Mouse (Mus musculus) heart, embryonic 12.5 days (tissue): Measurements from ENCODE around the gene Tnrc6a. TPM values are rescaled to one million over a fixed set of nuclear protein-coding genes. Genes with fewer than 3 reads are reported as not detected.
A peak's percentile ranks its signal among the peaks of the same experiment; 100 is the strongest.

Experiments used
- ATAC-seq: fragments of 200-750 bp; cut with Nextera tagmentation; 2 replicates; pipeline ENCODE4 v1.8.0; 2017; ENCODE audit warnings: moderate TSS enrichment, moderate library complexity; ENCODE audit not compliant: insufficient number of reproducible peaks, low FRiP score
- H3K27ac ChIP-seq: fragments of 300-500 bp; sonication (generic); 2 replicates; pipeline ENCODE4 v1.5.1; 2016; ENCODE audit warnings: mild to moderate bottlenecking, moderate library complexity; ENCODE audit not compliant: poor library complexity, severe bottlenecking
- H3K27me3 ChIP-seq: fragments of 300-500 bp; sonication (generic); replicated peaks from 2 replicates; pipeline ENCODE4 v1.6.1; 2016; ENCODE audit warnings: mild to moderate bottlenecking, moderate library complexity
- H3K36me3 ChIP-seq: fragments of 300-500 bp; sonication (generic); 2 replicates; pipeline ENCODE4 v1.6.1; 2016; ENCODE audit warnings: mild to moderate bottlenecking, moderate library complexity
- H3K4me1 ChIP-seq: fragments of 300-500 bp; sonication (generic); replicated peaks from 2 replicates; pipeline ENCODE4 v1.6.1; 2016; ENCODE audit warnings: mild to moderate bottlenecking
- H3K4me2 ChIP-seq: fragments of 300-500 bp; sonication (generic); 2 replicates; pipeline ENCODE4 v1.6.1; 2016; ENCODE audit warnings: mild to moderate bottlenecking, moderate library complexity
- H3K4me3 ChIP-seq: fragments of 300-500 bp; sonication (generic); 2 replicates; pipeline ENCODE4 v1.5.1; 2016; ENCODE audit warnings: mild to moderate bottlenecking
- H3K9ac ChIP-seq: fragments of 300-500 bp; sonication (generic); 2 replicates; pipeline ENCODE4 v1.6.1; 2016; ENCODE audit warnings: mild to moderate bottlenecking, moderate library complexity
- H3K9me3 ChIP-seq: fragments of 300-500 bp; sonication (generic); replicated peaks from 2 replicates; pipeline ENCODE4 v1.6.1; 2016; ENCODE audit warnings: mild to moderate bottlenecking, moderate library complexity
- WGBS: fragments of 180-500 bp; shearing (Covaris S2); methylation state at CpG from one replicate; pipeline ENCODE4 v1.1.7; 2016; 5-methylcytosine and 5-hydroxymethylcytosine counted together
- polyA plus RNA-seq: library from polyadenylated mRNA; unstranded; fragments of >200 nt; fragmentation: Nextera tagmentation; extraction: Ambion mirVana; gene quantifications from 2 replicates; pipeline ENCODE4 v1.2.1, GENCODE M21; 2016

Tnrc6a gene
- polyA plus RNA-seq, 1 experiment from 2014 or later, result 48.9 TPM

DNA sequence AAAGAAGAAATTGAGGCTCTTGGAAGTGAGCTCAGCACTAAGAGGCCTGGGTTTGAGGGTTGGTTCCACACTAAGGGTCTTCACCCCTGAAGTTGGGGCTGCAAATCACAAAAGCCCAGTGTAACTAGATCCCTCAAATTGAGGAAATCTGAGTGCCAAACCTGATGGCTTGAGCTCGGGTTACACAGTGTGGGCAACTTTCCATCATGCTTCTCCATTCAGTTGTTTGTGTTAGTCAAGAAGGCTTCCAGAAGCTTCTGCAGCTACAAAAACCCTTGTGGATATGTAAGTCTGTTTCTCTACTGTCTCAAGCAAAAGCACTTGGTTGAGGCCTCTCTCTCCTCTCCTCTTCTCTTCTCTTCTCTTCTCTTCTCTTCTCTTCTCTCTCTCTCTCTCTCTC is 17.8 kb upstream of the Tnrc6a start:
- WGBS, result 69% methylated on average over 1 of the region's 1 CpGs
- Histone ChIP-seq H3K27me3 (no peaks in the 10 kb centered on the region), H3K4me3 (no peak overlapping the region), H3K27ac (no peak overlapping the region), H3K9me3 (no peaks in the 10 kb centered on the region), H3K9ac (no peak overlapping the region), H3K36me3 (no peaks in the 10 kb centered on the region), H3K4me1 (peaks cover 37% of the 10 kb centered on the region), H3K4me2 (no peak overlapping the region)
- ATAC-seq, result no peak

DNA sequence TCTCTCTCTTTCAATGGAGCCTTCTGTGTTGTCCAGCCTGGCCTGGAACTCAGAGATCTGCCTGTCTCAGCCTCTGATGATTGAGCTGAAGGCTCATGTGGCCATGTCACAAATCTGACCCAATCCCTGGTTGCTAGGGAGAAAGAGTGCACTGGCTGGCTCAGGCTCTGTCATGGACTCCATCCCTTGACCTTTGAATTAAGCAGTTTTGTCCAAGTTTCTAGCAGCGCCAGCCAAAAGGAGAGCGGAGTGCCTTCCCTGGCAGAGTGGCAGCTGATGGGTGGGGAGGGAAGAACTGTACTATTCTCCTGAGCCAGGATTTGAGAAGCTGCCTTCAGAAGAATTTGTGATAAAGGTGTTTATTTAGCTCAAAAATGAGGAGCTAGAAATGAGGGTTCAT is 17.4 kb upstream of the Tnrc6a start:
- no peaks in the 10 kb centered on the region for H3K27me3 ChIP-seq
- WGBS, result 96% methylated on average over 2 of the region's 2 CpGs
- H3K9ac ChIP-seq, result no peak overlapping the region
- H3K4me3 ChIP-seq, result no peak overlapping the region
- H3K4me2 ChIP-seq, result no peak overlapping the region
- no peaks in the 10 kb centered on the region for H3K36me3 ChIP-seq
- peaks cover 37% of the 10 kb centered on the region for H3K4me1 ChIP-seq
- ATAC-seq, result no peak
- H3K9me3 ChIP-seq, result no peaks in the 10 kb centered on the region
- H3K27ac ChIP-seq, result no peak overlapping the region

GRCm38 (mm10) chr7:123108058-123109055 is 15.3 kb upstream of the Tnrc6a start:
- Histone ChIP-seq H3K4me2 (no peak overlapping the region), H3K27me3 (no peaks in the 10 kb centered on the region), H3K9ac (no peak overlapping the region), H3K27ac (peak overlapping the region; percentile 83), H3K36me3 (no peaks in the 10 kb centered on the region), H3K4me1 (peaks cover 34% of the 10 kb centered on the region), H3K9me3 (no peaks in the 10 kb centered on the region), H3K4me3 (no peak overlapping the region)
- ATAC-seq, result peak; percentile 56; the same call in 1 of the 2 replicates
- WGBS, result 44% methylated on average over 13 of the region's 13 CpGs

GRCm38 (mm10) chr7:123109361-123110000 is 14.2 kb upstream of the Tnrc6a start:
- no peak overlapping the region for H3K4me3 ChIP-seq
- no peaks in the 10 kb centered on the region for H3K27me3 ChIP-seq
- ATAC-seq, result no peak
- no peaks in the 10 kb centered on the region for H3K9me3 ChIP-seq
- peaks cover 34% of the 10 kb centered on the region for H3K4me1 ChIP-seq
- no peaks in the 10 kb centered on the region for H3K36me3 ChIP-seq
- no peak overlapping the region for H3K9ac ChIP-seq
- 82% methylated on average over 7 of the region's 7 CpGs for WGBS
- peak overlapping the region; percentile 83 for H3K27ac ChIP-seq
- H3K4me2 ChIP-seq, result no peak overlapping the region

DNA sequence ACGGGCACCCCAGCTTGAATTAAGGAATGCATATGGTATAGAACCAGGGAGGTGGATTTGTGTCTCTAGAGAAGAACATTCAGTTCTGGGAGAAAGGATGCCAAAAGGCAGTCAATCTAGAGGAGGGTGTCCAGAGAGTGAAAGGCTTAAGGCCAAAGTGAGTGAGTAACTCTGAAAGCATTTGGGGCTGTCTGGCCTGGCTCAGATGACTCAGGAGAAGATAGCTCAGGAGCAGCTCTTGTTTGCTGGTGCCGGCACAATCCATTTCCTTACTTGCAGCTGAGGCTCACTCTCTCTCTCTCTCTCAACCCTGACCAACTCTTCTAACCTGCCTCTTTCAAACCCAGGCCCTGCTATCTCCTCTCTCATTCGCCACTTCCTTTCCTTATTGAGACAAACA is 13.6 kb upstream of the Tnrc6a start:
- 0 out of 2 replicates have a peak overlapping the region, but pooled peaks have one; percentile 28 for H3K9ac ChIP-seq
- H3K4me2 ChIP-seq, result peak overlapping the region; percentile 52
- H3K27me3 ChIP-seq, result no peaks in the 10 kb centered on the region
- peak; percentile 61 for ATAC-seq
- no peak overlapping the region for H3K4me3 ChIP-seq
- H3K36me3 ChIP-seq, result no peaks in the 10 kb centered on the region
- H3K4me1 ChIP-seq, result peaks cover 34% of the 10 kb centered on the region
- no peaks in the 10 kb centered on the region for H3K9me3 ChIP-seq
- WGBS, result 32% methylated on average over 3 of the region's 3 CpGs
- H3K27ac ChIP-seq, result peak overlapping the region; percentile 83

DNA sequence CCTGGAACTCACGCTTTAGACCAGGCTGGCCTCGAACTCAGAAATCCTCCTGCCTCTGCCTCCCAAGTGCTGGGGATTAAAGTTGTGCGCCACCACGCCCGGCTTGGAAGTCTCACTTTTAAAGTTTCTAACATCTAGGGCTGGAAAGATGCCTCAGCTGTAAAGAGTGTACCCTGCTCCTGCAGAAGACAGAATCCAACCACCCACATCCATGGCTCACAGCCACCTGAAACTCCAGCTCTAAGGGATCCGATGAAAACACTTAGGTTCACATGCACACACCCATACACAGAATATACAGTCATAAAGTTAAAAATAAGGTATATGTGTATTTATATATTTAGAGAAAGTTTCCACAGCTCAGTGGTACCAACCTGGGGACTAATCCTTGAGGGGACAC is 10.1 kb upstream of the Tnrc6a start:
- no peak for ATAC-seq
- Histone ChIP-seq H3K4me1 (peaks cover 26% of the 10 kb centered on the region), H3K9me3 (no peaks in the 10 kb centered on the region), H3K27ac (no peak overlapping the region), H3K9ac (no peak overlapping the region), H3K4me2 (no peak overlapping the region), H3K27me3 (no peaks in the 10 kb centered on the region), H3K36me3 (no peaks in the 10 kb centered on the region), H3K4me3 (no peak overlapping the region)
- WGBS, result 95% methylated on average over 6 of the region's 6 CpGs

DNA sequence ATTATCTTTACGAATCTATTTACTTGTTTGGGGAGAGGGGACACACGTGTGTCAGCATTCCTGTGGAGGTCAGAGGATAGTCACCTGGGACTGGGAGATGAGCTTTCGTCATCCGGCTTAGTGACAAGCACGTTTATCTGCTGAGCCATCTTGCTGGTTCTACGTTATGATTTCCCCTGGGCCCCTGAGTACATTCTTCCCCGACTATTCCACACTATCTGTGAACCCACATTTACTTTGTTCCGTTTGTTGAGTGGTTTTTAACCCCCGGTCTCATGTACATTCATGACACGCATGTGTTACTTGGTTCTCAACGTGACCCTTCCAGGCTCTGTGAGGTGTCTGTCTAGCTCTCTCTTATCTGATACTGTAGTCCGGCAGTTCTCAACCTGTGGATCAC is 6.9 kb upstream of the Tnrc6a start:
- Histone ChIP-seq H3K9ac (no peak overlapping the region), H3K4me1 (no peaks in the 10 kb centered on the region), H3K36me3 (no peaks in the 10 kb centered on the region), H3K9me3 (no peaks in the 10 kb centered on the region), H3K27me3 (no peaks in the 10 kb centered on the region), H3K4me3 (no peak overlapping the region), H3K4me2 (no peak overlapping the region), H3K27ac (no peak overlapping the region)
- no peak for ATAC-seq
- 69% methylated on average over 12 of the region's 12 CpGs for WGBS

- no peak for ATAC-seq
- H3K4me1 ChIP-seq, result no peaks in the 10 kb centered on the region
- WGBS, result 75% methylated on average over 4 of the region's 4 CpGs
Observed at GRCm38 (mm10) chr7:123117209-123117608, 6.5 kb upstream of the Tnrc6a start.

DNA sequence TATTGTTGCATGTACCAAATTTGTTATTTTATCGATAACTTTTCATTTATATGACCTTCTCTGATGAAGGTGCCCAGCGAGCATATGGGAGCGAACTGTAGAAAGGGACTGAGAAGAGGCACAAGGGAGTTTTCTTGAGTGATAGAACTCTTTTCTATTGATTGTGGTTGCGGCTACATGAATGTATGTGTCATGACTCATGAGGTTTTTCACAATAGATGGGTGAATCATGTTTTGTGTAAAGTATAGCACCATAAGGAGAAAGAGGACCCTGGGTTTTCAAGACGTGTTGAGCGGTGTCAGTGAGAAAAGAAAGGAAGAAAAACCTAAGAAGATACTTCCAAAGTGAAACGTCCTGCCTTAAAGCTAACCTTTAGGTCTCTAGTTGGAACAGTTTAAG is 3.2 kb upstream of the Tnrc6a start:
- no peaks in the 10 kb centered on the region for H3K27me3 ChIP-seq
- H3K36me3 ChIP-seq, result no peaks in the 10 kb centered on the region
- H3K4me1 ChIP-seq, result peaks cover 5% of the 10 kb centered on the region; the same call in 1 of the 2 replicates
- H3K4me3 ChIP-seq, result no peak overlapping the region
- WGBS, result 76% methylated on average over 7 of the region's 7 CpGs
- ATAC-seq, result no peak
- no peak overlapping the region for H3K4me2 ChIP-seq
- no peak overlapping the region for H3K9ac ChIP-seq
- no peaks in the 10 kb centered on the region for H3K9me3 ChIP-seq
- H3K27ac ChIP-seq, result no peak overlapping the region

More at GRCm38 (mm10) chr7:123117209-123117608, 6.5 kb upstream of the Tnrc6a start:
- H3K4me3 ChIP-seq, result no peak overlapping the region
- no peaks in the 10 kb centered on the region for H3K27me3 ChIP-seq
- no peak overlapping the region for H3K9ac ChIP-seq
- no peaks in the 10 kb centered on the region for H3K9me3 ChIP-seq
- no peak overlapping the region for H3K4me2 ChIP-seq
- H3K27ac ChIP-seq, result no peak overlapping the region
- H3K36me3 ChIP-seq, result no peaks in the 10 kb centered on the region

- peak; percentile 79 for ATAC-seq
- Histone ChIP-seq H3K27me3 (no peaks in the 10 kb centered on the region), H3K4me2 (peak overlapping the region; percentile 75), H3K36me3 (peaks cover 11% of the 10 kb centered on the region), H3K4me1 (peaks cover 32% of the 10 kb centered on the region), H3K27ac (peak overlapping the region; percentile 98), H3K9me3 (no peaks in the 10 kb centered on the region), H3K9ac (peak overlapping the region; percentile 98), H3K4me3 (peak overlapping the region; percentile 84)
- 0% methylated on average over 45 of the region's 45 CpGs for WGBS
Observed at GRCm38 (mm10) chr7:123124299-123124716, 623 bp downstream of the Tnrc6a start.

DNA sequence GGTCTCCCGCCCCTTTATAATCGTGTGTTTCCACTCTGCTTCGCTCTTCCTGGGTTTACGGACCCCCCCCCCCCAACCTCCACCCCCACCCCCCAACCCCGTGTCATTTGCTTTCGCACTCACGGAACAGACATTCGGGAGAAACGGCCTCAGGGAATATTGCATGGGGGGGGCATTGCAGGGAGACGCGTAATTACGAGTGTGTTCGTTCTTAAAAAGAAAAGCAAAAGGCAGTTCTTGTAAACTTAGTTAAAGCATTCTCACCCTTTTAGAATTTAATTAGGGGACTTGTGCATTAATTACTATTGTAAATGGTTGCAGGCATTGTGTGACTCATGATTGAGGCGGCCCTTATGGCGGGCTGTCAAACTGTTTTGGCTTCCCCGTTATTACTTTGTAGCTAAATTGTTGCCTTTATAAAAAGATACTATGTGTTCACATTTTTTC is 1.1 kb downstream of the Tnrc6a start:
- 2% methylated on average over 16 of the region's 16 CpGs for WGBS
- H3K9ac ChIP-seq, result peak overlapping the region; percentile 98
- no peak for ATAC-seq
- H3K27me3 ChIP-seq, result no peaks in the 10 kb centered on the region
- H3K9me3 ChIP-seq, result no peaks in the 10 kb centered on the region
- peak overlapping the region; percentile 84 for H3K4me3 ChIP-seq
- no peak overlapping the region for H3K27ac ChIP-seq
- peak overlapping the region; percentile 75 for H3K4me2 ChIP-seq
- peaks cover 11% of the 10 kb centered on the region for H3K36me3 ChIP-seq
- peaks cover 35% of the 10 kb centered on the region for H3K4me1 ChIP-seq
